Comparison of ENCODE assay signal across 8 mouse cellular contexts in genomic region chr1:55237643-55238161, GRCm38 (mm10). TPM values are rescaled to one million over a fixed set of nuclear protein-coding genes. Genes with fewer than 3 reads are reported as not detected.
DNase-seq lines count a peak whose midpoint lies in the region; ATAC-seq and TF ChIP-seq lines count a peak whose summit lies in the region.

No protein-coding gene starts in this region.

- no peaks in the 10 kb centered on the region for H3K27me3 ChIP-seq in embryonic facial prominence, embryonic 13.5 days
- no peaks in the 10 kb centered on the region for H3K27me3 ChIP-seq in hindbrain, embryonic 13.5 days
- no peaks in the 10 kb centered on the region for H3K27me3 ChIP-seq in liver, adult 2 months (ENCODE audit: control insufficient read depth, insufficient read depth, low read length)
- H3K27me3 ChIP-seq in neural tube, embryonic 15.5 days (replicated peaks), result no peaks in the 10 kb centered on the region

- H3K4me1 ChIP-seq in embryonic facial prominence, embryonic 13.5 days, result peaks cover 28% of the 10 kb centered on the region
- H3K4me1 ChIP-seq in hindbrain, embryonic 13.5 days (replicated peaks), result peaks cover 43% of the 10 kb centered on the region
- H3K4me1 ChIP-seq in liver, adult 2 months (ENCODE audit: control insufficient read depth, insufficient read depth, low read length), result peaks cover 13% of the 10 kb centered on the region
- peaks cover 47% of the 10 kb centered on the region for H3K4me1 ChIP-seq in neural tube, embryonic 15.5 days

- no peaks in the 10 kb centered on the region for H3K36me3 ChIP-seq in embryonic facial prominence, embryonic 13.5 days
- H3K36me3 ChIP-seq in hindbrain, embryonic 13.5 days, result no peaks in the 10 kb centered on the region
- no peaks in the 10 kb centered on the region for H3K36me3 ChIP-seq in liver, adult 2 months (ENCODE audit: control insufficient read depth, insufficient read depth, low read length)
- no peaks in the 10 kb centered on the region for H3K36me3 ChIP-seq in neural tube, embryonic 15.5 days

- H3K79me2 ChIP-seq in liver, adult 2 months (ENCODE audit: control insufficient read depth, insufficient read depth, low read length), result no peaks in the 10 kb centered on the region; the same call in 1 of the 2 replicates

- WGBS in embryonic facial prominence, embryonic 13.5 days, result 0% methylated on average over 23 of the region's 23 CpGs
- 0% methylated on average over 23 of the region's 23 CpGs for WGBS in hindbrain, embryonic 13.5 days
- WGBS in liver, adult 2 months, result under 1% methylated on average over 23 of the region's 23 CpGs
- under 1% methylated on average over 23 of the region's 23 CpGs for WGBS in neural tube, embryonic 15.5 days

- H3K27ac ChIP-seq in embryonic facial prominence, embryonic 13.5 days, result peak overlapping the region; percentile 41; the same call in 1 of the 2 replicates
- peak overlapping the region; percentile 88 for H3K27ac ChIP-seq in hindbrain, embryonic 13.5 days
- no peak overlapping the region for H3K27ac ChIP-seq in liver, adult 2 months (replicated peaks; ENCODE audit: insufficient read depth, low read depth, low read length)
- peak overlapping the region; percentile 88 for H3K27ac ChIP-seq in neural tube, embryonic 15.5 days (replicated peaks)

- no peak for TF ChIP-seq CTCF in liver, adult 2 months (IDR thresholded peaks at IDR 0.05; ENCODE audit: low read depth, low read length)

- peak; percentile 19 for DNase-seq in kidney, adult 11 months
- DNase-seq in kidney, adult 8-10 months, result no peak
- peak; percentile 7 for DNase-seq in T-cell, adult 2 months (ENCODE audit: low spot score)
- peak; percentile 12 for DNase-seq in liver, adult 2 months (ENCODE audit: extremely low read depth, low read depth, low spot score)
- no peak for DNase-seq in urinary bladder, adult 18-20 months (ENCODE audit: low spot score in 2 of 2)

- no peaks in the 10 kb centered on the region for H3K9me3 ChIP-seq in embryonic facial prominence, embryonic 13.5 days
- H3K9me3 ChIP-seq in hindbrain, embryonic 13.5 days, result no peaks in the 10 kb centered on the region
- no peaks in the 10 kb centered on the region for H3K9me3 ChIP-seq in neural tube, embryonic 15.5 days (replicated peaks)

- TF ChIP-seq POLR2A in liver, adult 2 months (IDR thresholded peaks at IDR 0.05; ENCODE audit: extremely low read depth, insufficient read depth, low read length), result no peak

- peak overlapping the region; percentile 82 for H3K4me3 ChIP-seq in embryonic facial prominence, embryonic 13.5 days
- H3K4me3 ChIP-seq in hindbrain, embryonic 13.5 days, result peak overlapping the region; percentile 84
- peak overlapping the region; percentile 76 for H3K4me3 ChIP-seq in liver, adult 2 months (ENCODE audit: insufficient read depth, low read depth, low read length)
- peak overlapping the region; percentile 86 for H3K4me3 ChIP-seq in neural tube, embryonic 15.5 days (replicated peaks)

- peak overlapping the region; percentile 91 for H3K4me2 ChIP-seq in embryonic facial prominence, embryonic 13.5 days
- peak overlapping the region; percentile 98 for H3K4me2 ChIP-seq in hindbrain, embryonic 13.5 days
- peak overlapping the region; percentile 96 for H3K4me2 ChIP-seq in neural tube, embryonic 15.5 days

- 0 out of 2 replicates have a peak, but pooled peaks have one; percentile 17 for ATAC-seq in embryonic facial prominence, embryonic 13.5 days (ENCODE audit: insufficient number of reproducible peaks, insufficient read depth, low FRiP score, low TSS enrichment, low read depth)
- peak; percentile 78; the same call in 1 of the 2 replicates for ATAC-seq in hindbrain, embryonic 13.5 days (ENCODE audit: low FRiP score)
- ATAC-seq in neural tube, embryonic 15.5 days (ENCODE audit: low FRiP score), result peak; percentile 73

- peak overlapping the region; percentile 84 for H3K9ac ChIP-seq in embryonic facial prominence, embryonic 13.5 days
- peak overlapping the region; percentile 87 for H3K9ac ChIP-seq in hindbrain, embryonic 13.5 days
- peak overlapping the region; percentile 82 for H3K9ac ChIP-seq in liver, adult 2 months (ENCODE audit: low read depth, low read length)
- H3K9ac ChIP-seq in neural tube, embryonic 15.5 days (replicated peaks), result peak overlapping the region; percentile 80

RNA-seq across cellular contexts. Expression of gene Mars2, which starts 0.7 kb away (rescaled TPM):
- polyA plus RNA-seq in embryonic facial prominence, embryonic 13.5 days (2015; fragmentation: Nextera tagmentation; extraction: Ambion mirVana), result 2.4 and 2.8 TPM in 2 replicates
- 3.5 TPM in 2 replicates for polyA plus RNA-seq in hindbrain, embryonic 13.5 days (2015; fragmentation: Nextera tagmentation; extraction: Ambion mirVana)
- 1.0 TPM in 2 replicates for total RNA-seq in liver, adult 2 months (2014; rRNA removed)
- polyA plus RNA-seq in liver, adult 2 months (2012; rRNA removed), result 0.67 and 0.75 TPM in 2 replicates
- 2.4 and 2.5 TPM in 2 replicates for polyA plus RNA-seq in neural tube, embryonic 15.5 days (2015; fragmentation: Nextera tagmentation; extraction: Ambion mirVana)

RNA-seq across cellular contexts. Expression of gene Rftn2, which starts 11.1 kb away (rescaled TPM):
- polyA plus RNA-seq in embryonic facial prominence, embryonic 13.5 days (2015; fragmentation: Nextera tagmentation; extraction: Ambion mirVana), result 30.2 and 32.2 TPM in 2 replicates
- polyA plus RNA-seq in hindbrain, embryonic 13.5 days (2015; fragmentation: Nextera tagmentation; extraction: Ambion mirVana), result 10.0 and 11.3 TPM in 2 replicates
- 0.37 and 0.54 TPM in 2 replicates for total RNA-seq in liver, adult 2 months (2014; rRNA removed)
- polyA plus RNA-seq in liver, adult 2 months (2012; rRNA removed), result 0.24 and 0.29 TPM in 2 replicates
- 9.7 and 9.9 TPM in 2 replicates for polyA plus RNA-seq in neural tube, embryonic 15.5 days (2015; fragmentation: Nextera tagmentation; extraction: Ambion mirVana)

Comparison
In these comparisons a context has a peak if more than half of its experiments do, and no peak if none do; other contexts are left out.
1. DNase-seq: peak in kidney, adult 11 months (single experiment), T-cell, adult 2 months (single experiment) and liver, adult 2 months (single experiment); none in kidney, adult 8-10 months (0 of 2) and urinary bladder, adult 18-20 months (0 of 2).
2. ATAC-seq: peak in every context shown above with its lines; median percentile 78 in hindbrain, embryonic 13.5 days; 73 in neural tube, embryonic 15.5 days; 17 in embryonic facial prominence, embryonic 13.5 days.
3. Peak in every context shown above with its lines, with median percentiles within 50 percentile points of each other: H3K4me2 ChIP-seq, H3K4me3 ChIP-seq and H3K9ac ChIP-seq.